Mouse (Mus musculus) gastrocnemius, postnatal 10 days (tissue): ENCODE results near the gene Slc25a12. TPM values are rescaled to one million over a fixed set of nuclear protein-coding genes. Genes with fewer than 3 reads are reported as not detected.

ENCODE experiments used
- DNase-seq: peaks from one replicate; pipeline ENCODE4 v3.0.0; 2021; ENCODE audit warnings: mixed read lengths
- total RNA-seq, 2 experiments: library from RNA; stranded (reverse); gene quantifications; 2 replicates each; pipeline ENCODE4 v1.2.3; 2021

Gene Slc25a12
- total RNA-seq, 2 experiments from 2014 or later = 269 to 340 TPM

DNA sequence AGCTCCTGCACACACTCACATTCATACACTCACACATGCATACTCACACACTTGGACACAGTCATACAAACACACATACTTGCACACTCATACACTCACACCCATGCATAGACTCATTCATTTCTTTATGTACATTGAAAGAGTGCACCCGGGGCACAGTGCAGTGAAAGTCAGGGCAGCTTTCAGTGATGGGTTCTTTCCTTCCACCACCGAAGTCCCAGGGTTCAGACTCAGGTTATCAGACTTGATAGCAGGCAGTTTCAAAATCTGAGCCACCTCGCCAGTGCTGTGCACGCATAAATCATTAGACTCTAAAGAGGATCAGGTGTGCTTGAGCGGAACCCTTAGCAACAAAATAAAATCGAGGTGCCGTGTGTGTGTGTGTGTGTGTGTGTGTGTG, 17.4 kb downstream of the Slc25a12 start:
- no peak for DNase-seq

DNA sequence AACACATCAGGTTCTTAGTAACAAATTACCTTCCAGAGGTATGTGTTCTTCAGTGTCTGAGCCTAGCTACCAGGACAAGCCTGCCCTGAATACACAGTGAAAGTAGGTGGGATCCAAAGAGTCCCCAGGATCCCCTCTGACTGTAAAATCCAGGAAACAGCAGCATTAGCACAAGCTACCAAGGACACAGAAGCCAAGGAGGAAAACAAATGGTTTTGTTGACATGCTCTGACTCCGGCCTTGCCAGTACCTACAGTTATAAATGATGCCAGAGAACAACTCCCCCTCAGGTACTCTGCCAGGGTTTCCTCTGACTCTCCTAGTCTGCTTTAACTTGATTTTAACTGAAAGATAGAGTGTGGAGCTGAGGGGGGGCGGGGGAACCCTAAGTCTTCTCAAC, 18.0 kb downstream of the Slc25a12 start:
- no peak for DNase-seq

GRCm38 (mm10) chr2:71347732-71348490, 19.6 kb downstream of the Slc25a12 start:
- no peak for DNase-seq

GRCm38 (mm10) chr2:71347160-71347559, 20.4 kb downstream of the Slc25a12 start:
- DNase-seq = no peak

- no peak for DNase-seq
Observed at GRCm38 (mm10) chr2:71343884-71344640, 23.5 kb downstream of the Slc25a12 start.

DNA sequence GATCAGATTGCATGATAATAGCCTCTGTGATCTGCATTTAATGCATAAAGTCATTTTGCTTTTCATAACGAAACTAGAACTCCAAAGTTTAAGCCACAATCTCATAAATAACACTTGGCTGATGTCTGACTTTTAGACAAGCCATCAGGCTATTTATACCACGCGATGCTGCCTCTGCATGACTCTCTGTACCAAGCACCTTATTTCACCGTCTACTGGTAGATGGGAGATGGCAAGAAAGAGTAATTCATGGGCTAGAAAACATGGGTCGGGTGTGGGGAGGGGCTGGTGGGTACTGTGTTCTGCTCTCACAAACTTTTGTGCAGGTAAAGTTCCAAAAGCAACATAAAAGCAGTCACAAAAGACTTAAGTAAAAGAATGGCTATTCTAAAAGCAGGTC, 27.4 kb downstream of the Slc25a12 start:
- DNase-seq = no peak

- DNase-seq = no peak
Observed at GRCm38 (mm10) chr2:71338145-71338796, 29.3 kb downstream of the Slc25a12 start.

DNA sequence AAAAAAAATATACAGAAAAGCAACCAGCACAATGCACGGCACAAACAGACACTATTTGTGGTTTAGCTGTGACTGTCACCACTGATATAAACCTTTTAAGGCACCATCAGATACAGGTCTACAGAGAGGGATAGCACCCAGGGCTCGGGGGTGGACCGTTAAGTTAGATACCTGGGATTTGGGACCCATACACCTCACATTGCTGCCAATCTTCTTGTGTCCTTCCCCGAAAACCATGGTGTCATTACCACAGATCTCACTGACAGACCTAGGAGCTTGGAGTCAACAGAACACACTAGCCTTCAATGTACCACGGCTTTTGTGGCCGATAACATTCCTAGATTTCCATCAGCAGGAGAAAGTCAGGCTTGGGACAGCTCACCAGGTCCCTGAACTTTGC, 30.9 kb downstream of the Slc25a12 start:
- DNase-seq = no peak

DNA sequence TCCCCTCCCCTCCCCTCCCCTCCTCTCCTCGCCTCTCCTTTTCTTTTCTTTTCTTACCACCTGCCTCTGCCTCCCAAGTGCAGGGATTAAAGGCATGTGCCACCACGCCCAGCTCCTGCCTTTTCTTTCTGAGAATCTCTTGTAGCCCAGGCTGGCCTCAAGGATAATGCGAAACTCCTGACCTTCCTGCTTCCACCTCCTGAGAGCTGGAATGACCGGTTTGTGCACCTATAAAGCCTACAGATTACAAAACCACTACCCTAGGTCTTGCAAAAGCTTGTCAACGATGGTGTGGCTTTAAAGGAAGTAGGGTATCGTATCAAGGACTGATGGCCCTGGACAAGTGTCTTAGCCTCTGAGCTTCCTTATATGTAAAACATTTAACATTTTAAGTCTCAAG, 31.3 kb downstream of the Slc25a12 start:
- DNase-seq = no peak

- no peak for DNase-seq
Observed at GRCm38 (mm10) chr2:71333986-71334822, 33.3 kb downstream of the Slc25a12 start.

GRCm38 (mm10) chr2:71329761-71330160, 37.8 kb downstream of the Slc25a12 start:
- DNase-seq = no peak

DNA sequence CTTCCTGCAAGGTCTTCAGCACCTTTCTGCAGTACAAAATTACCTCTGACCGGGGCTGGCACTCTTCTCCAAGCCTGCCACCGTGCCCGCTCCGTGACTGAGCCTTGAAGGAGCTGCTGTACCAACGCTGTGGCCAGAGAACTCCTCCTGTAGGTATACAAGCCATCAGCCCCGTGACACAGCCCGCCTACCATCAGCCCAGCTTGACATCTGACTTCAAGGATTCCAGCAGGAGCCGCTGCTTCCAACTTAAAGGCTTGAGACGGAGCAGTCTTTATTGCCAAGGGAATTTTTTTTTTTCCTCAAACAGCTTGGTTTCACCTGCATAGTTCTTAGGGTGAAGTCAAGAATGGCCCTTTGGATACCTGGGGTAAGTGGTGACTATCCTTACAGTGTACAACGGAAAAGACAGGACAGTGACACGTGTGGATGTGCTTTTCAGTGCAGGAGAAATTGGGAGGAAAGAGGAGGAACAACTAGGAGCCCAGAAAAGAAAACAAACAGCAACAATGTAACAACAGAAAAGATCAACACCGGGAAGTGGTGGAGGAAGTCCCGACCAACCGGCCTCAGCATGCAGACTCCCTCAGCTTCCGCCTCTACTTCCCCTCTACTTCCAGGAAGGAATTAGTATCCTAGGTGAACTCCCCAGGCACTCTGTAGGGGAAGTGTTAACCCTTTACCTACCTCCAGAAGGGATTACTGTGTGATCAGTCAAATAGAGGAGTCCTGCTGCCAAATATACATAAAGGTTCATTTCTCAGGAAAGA, 39.0 kb downstream of the Slc25a12 start:
- no peak for DNase-seq

DNA sequence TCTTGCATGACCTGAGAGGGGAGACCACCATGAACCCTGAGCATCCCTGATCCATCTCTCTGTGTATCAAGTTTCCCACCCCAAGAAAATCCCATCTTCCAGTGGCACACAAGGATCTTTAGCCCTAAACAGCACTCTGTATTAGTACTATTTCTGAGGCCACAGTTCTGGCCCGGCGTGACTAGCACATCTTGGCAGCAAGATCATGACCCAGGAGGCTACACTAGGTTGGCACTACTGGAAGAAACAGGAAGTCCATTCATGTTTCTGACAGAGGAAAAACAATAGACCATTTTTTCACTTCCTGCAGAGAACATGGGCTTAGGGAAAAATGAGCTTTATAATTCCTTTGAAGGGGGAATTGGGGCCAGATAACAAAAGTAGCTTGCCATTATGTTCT, 39.8 kb downstream of the Slc25a12 start:
- DNase-seq = no peak

GRCm38 (mm10) chr2:71326766-71327464, 40.6 kb downstream of the Slc25a12 start:
- DNase-seq = no peak

DNA sequence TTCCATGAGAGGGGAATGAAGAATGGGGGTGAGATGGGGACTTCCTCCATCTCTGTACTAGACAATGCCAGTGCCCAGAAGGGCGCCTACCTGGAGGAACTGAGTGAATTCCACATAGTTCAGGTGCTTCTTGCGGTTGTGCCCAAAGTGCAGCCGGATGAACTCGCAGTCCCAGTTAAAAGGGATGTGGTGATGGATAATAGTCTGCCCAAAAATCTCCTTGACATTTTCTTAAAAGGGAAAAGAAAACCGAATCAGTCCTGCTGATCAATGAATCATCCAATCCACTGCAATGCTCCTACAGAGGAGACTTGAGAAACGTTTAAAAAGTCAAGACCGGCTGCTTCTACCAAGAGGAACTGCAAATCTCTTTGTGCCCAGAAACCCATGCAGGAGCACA, 43.7 kb downstream of the Slc25a12 start:
- DNase-seq = no peak

DNA sequence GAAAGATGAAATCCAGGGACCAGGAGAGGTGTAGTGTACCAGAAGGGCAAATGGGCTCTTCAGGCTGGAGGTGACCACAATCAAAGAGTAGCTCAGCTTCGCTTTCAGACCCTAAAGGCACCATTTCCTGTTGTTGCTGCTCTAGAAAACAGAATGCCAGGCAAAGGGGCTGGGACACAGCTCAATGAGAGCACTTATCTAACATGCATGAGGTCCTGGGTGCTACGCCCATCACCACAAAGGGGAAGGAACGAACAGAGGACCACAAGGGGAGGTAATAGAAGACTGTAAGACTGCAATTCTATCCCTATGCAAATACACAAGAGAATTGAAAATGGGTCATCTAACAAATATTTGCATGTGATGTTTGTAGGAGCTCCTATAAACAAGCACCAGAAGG, 46.1 kb downstream of the Slc25a12 start:
- DNase-seq = no peak

DNA sequence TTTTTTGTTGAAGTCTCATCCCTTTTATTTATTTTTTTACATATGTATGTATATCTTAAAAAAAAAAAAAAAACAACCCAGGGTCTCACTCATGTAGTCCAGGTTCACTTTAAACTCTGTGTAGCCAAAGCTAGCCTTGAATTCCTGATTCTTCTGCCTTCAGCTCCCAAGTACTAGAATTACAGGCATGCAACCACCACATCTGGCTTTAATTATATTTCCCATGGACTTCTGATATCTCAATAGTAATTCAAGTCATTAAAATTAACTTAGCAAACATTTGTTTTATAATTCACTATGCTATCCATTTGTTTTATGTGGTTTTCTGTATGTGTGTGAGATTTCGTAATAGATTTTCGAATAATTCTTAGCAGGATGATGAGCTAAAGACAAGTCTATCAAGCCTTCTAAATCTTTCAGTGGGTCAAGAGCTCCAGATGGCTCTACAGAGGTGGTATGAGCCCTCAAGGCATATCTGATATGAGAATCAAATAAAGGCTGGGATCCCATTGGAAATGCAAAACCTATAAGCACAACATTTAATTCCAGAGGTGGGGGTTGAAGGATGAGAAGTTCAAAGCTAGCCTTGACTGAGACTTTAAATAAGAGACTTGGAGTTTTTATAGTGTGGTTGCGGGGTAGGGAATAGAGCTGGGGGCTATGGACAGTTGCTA, 51.3 kb downstream of the Slc25a12 start:
- no peak for DNase-seq

DNA sequence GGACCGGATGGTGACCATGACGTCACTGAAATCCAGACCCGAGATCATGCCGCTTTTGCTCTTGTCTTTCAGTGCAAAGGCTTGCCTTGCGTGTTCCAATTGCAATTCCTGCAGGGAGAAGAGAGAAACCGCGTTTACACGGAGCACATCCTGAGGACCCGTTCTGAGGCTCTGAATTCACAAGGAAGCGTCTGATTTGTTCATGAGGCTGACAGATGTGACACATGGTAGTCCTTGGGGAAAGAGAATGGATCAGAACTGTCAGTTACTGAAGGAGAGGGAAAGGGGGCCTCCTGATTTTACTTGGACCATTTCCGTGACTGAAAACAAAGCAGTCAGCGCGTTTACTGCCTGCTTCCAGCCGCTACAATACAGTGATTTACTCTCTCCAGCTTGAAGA, 52.5 kb downstream of the Slc25a12 start:
- DNase-seq = no peak

GRCm38 (mm10) chr2:71314080-71314479, 53.5 kb downstream of the Slc25a12 start:
- no peak for DNase-seq

GRCm38 (mm10) chr2:71312067-71312466, 55.5 kb downstream of the Slc25a12 start:
- no peak for DNase-seq
